Mouse (Mus musculus): ENCODE measurements at regions not wholly inside any gene's neighbourhood (a gene's known extent, or its start where the extent isn't known, plus 50 kb on each side); places are given as distances from the start of the nearest gene placed in this dataset.
A peak's percentile ranks its signal among the peaks of the same experiment; 100 is the strongest.

DNA sequence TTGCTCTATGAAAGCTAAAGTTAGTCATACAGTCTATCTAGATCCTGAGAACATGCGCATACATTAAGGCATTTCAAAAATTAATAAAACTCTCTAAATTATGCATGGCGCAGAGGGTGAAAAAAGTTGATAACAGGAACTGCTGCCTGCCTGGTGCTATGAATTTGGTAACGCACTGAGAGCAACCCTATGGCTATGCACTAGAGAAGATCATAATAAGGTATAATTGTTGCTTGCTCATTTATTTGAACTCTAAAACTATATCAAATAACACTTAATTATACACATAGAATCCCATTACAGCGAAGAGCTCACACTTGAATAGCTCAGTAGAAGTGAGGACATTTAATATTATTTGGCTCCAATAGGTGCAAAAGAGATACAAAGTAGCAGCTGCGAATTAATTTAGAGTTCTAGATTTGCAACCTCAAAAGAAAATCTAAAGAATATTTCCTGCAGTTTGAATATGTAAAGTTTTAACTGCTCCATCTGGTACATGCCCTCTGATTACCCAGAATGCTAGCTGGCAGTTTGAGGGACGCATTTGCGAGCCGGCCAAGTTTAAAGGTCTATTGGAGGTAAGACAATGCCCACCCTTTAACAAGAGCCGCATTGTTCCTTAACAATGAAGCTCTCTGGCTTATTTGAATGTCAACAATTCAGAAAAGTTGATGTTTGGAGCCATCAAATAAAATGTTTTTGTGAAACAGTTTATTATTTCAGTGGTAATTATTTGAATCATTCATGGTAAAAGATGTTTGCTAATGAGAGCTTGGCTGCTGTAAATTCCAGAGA is 56.0 kb upstream of the Fbxl4 start:
- Histone ChIP-seq H3K27ac (ENCODE audit: low read depth, low read length) (no peak overlapping the region), H3K9ac (replicated peaks; ENCODE audit: low read length, poor library complexity, severe bottlenecking) (no peak overlapping the region), H3K36me3 (ENCODE audit: insufficient read depth, low read length) (no peaks in the 10 kb centered on the region), H3K4me1 (ENCODE audit: insufficient read depth, low read length) (no peaks in the 10 kb centered on the region), H3K27me3 (ENCODE audit: insufficient read depth, low read length) (no peaks in the 10 kb centered on the region), H3K9me3 (ENCODE audit: low read length) (0 out of 2 replicates have a peak, but pooled peaks cover 5% of the 10 kb centered on the region), H3K4me2 (ENCODE audit: low read depth, low read length, poor library complexity, severe bottlenecking) (no peak overlapping the region), H3K4me3 (ENCODE audit: low read depth, low read length) (no peak overlapping the region)
- no peak for TF ChIP-seq CTCF (IDR thresholded peaks at IDR 0.05)
- 46% methylated on average over 9 of the region's 9 CpGs for WGBS
- DNase-seq (ENCODE audit: low spot score) = no peak
- ATAC-seq (ENCODE audit: low FRiP score) = no peak

DNA sequence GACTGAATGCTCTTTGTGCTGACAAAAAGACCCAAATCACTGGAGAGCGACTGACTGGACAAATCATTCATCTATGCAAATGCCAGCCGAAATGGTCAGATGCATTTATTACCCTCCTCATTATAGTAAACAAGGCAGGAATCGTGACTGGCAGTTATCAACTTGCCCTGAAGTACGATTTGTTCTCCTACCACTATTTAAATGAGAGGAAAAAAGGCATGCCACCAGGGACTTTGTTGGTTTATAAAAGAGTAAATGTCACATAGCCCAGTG is 55.5 kb upstream of the Fbxl4 start:
- ATAC-seq (ENCODE audit: low FRiP score) = no peak
- TF ChIP-seq CTCF (IDR thresholded peaks at IDR 0.05) = no peak
- no peak overlapping the region for H3K4me2 ChIP-seq (ENCODE audit: low read depth, low read length, poor library complexity, severe bottlenecking)

GRCm38 (mm10) chr4:22302262-22302661 is 55.1 kb upstream of the Fbxl4 start:
- Histone ChIP-seq H3K9ac (replicated peaks; ENCODE audit: low read length, poor library complexity, severe bottlenecking) (no peak overlapping the region), H3K4me3 (ENCODE audit: low read depth, low read length) (no peak overlapping the region), H3K4me1 (ENCODE audit: insufficient read depth, low read length) (no peaks in the 10 kb centered on the region), H3K9me3 (ENCODE audit: low read length) (0 out of 2 replicates have a peak, but pooled peaks cover 5% of the 10 kb centered on the region), H3K27me3 (ENCODE audit: insufficient read depth, low read length) (no peaks in the 10 kb centered on the region), H3K36me3 (ENCODE audit: insufficient read depth, low read length) (no peaks in the 10 kb centered on the region), H3K27ac (ENCODE audit: low read depth, low read length) (no peak overlapping the region), H3K4me2 (ENCODE audit: low read depth, low read length, poor library complexity, severe bottlenecking) (no peak overlapping the region)
- 78% methylated on average over 1 of the region's 1 CpGs for WGBS
- no peak for TF ChIP-seq CTCF (IDR thresholded peaks at IDR 0.05)
- DNase-seq (ENCODE audit: low spot score) = no peak
- no peak for ATAC-seq (ENCODE audit: low FRiP score)

More for the DNA sequence above, 55.5 kb upstream of the Fbxl4 start:
- Histone ChIP-seq H3K9ac (replicated peaks; ENCODE audit: low read length, poor library complexity, severe bottlenecking) (no peak overlapping the region), H3K9me3 (ENCODE audit: low read length) (0 out of 2 replicates have a peak, but pooled peaks cover 5% of the 10 kb centered on the region), H3K27me3 (ENCODE audit: insufficient read depth, low read length) (no peaks in the 10 kb centered on the region), H3K4me1 (ENCODE audit: insufficient read depth, low read length) (no peaks in the 10 kb centered on the region), H3K36me3 (ENCODE audit: insufficient read depth, low read length) (no peaks in the 10 kb centered on the region), H3K27ac (ENCODE audit: low read depth, low read length) (no peak overlapping the region), H3K4me3 (ENCODE audit: low read depth, low read length) (no peak overlapping the region)
- peak; percentile 4 for DNase-seq (ENCODE audit: low spot score)
- WGBS = 19% methylated on average over 4 of the region's 4 CpGs

Measured in midbrain, postnatal 0 days (tissue).